Mouse (Mus musculus) forebrain, embryonic 13.5 days (tissue): ENCODE data around the gene Cyth3. TPM values are rescaled to one million over a fixed set of nuclear protein-coding genes. Genes with fewer than 3 reads are reported as not detected.

Source experiments
- ATAC-seq: fragments of 200-750 bp; cut with Nextera tagmentation; 2 replicates; pipeline ENCODE4 v1.8.0; 2017
- H3K27ac ChIP-seq: fragments of 300-500 bp; sonication (generic); 2 replicates; pipeline ENCODE4 v1.5.1; 2015; ENCODE audit warnings: inconsistent platforms, mild to moderate bottlenecking, moderate library complexity
- H3K27me3 ChIP-seq: fragments of 300-500 bp; sonication (generic); 2 replicates; pipeline ENCODE4 v1.6.1; 2015; ENCODE audit warnings: mild to moderate bottlenecking, inconsistent platforms
- H3K36me3 ChIP-seq: fragments of 300-500 bp; sonication (generic); 2 replicates; pipeline ENCODE4 v1.6.1; 2015; ENCODE audit warnings: mild to moderate bottlenecking, inconsistent platforms; ENCODE audit not compliant: poor library complexity, severe bottlenecking
- H3K4me1 ChIP-seq: fragments of 300-500 bp; sonication (generic); 2 replicates; pipeline ENCODE4 v1.6.1; 2015; ENCODE audit warnings: inconsistent platforms
- H3K4me2 ChIP-seq: fragments of 300-500 bp; sonication (generic); 2 replicates; pipeline ENCODE4 v1.6.1; 2015; ENCODE audit warnings: inconsistent platforms, mild to moderate bottlenecking, moderate library complexity
- H3K4me3 ChIP-seq: fragments of 300-500 bp; sonication (generic); 2 replicates; pipeline ENCODE4 v1.5.1; 2015; ENCODE audit warnings: mild to moderate bottlenecking, inconsistent platforms
- H3K9ac ChIP-seq: fragments of 300-500 bp; sonication (generic); 2 replicates; pipeline ENCODE4 v1.6.1; 2015; ENCODE audit warnings: mild to moderate bottlenecking, inconsistent platforms
- H3K9me3 ChIP-seq: fragments of 300-500 bp; sonication (generic); replicated peaks from 2 replicates; pipeline ENCODE4 v1.6.1; 2016; ENCODE audit warnings: inconsistent platforms
- WGBS: fragments of 180-500 bp; shearing (Covaris S2); methylation state at CpG from one replicate; pipeline ENCODE4 v1.1.7; 2015; 5-methylcytosine and 5-hydroxymethylcytosine counted together
- polyA plus RNA-seq: library from polyadenylated mRNA; unstranded; fragments of >200 nt; fragmentation: Nextera tagmentation; extraction: Ambion mirVana; gene quantifications from 2 replicates; pipeline ENCODE4 v1.2.1, GENCODE M21; 2015

The Cyth3 gene
- 24.0 and 26.4 TPM in 2 replicates for polyA plus RNA-seq

DNA sequence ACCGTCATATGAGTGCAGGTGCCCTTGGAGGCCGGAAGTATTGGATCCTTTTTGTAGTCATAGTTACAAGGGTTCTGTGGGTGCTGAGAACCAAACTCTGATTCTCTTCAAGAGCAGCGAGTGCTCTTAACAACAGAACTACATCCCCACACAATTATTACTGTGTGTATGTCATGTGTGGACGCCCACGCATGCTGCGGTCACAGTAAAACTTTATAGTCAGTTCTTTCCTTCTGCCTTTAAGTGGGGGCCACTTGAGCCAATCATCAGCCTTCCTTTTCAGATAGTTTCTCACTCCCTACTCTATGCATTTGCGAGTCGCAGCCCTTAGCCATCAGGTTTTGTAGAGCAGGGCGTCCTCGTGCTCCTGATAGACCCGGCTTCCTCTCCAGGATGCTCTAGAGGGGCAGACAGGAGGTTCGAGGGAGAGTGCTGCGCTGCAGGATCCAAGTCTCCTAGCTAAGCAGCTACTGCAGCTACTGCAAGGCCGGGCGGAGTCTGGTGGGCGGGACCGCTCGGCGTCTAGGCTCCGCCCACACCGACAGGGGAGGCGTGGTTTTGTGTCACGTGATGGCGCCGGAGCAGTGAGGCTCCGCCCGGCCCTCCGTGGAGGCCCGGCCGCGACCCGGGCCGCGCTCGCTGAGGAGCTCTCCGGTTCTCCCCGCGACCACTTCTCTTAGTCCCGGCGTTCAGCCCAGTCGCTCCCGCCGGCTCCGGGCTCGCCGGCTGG, at the start of gene Cyth3:
Gene Cyth3 (plus strand): TSS at position 555 of the 730 bp plus-strand sequence.
- H3K9me3 ChIP-seq = no peaks in the 10 kb centered on the region
- peaks cover 20% of the 10 kb centered on the region for H3K4me1 ChIP-seq
- peak within 1 kb of the TSS; percentile 79 for H3K4me3 ChIP-seq
- H3K27ac ChIP-seq = no peak within 1 kb of the TSS; the same call in 1 of the 2 replicates
- H3K4me2 ChIP-seq = peak within 1 kb of the TSS; percentile 85
- ATAC-seq = peak; percentile 92
- no peaks in the 10 kb centered on the region for H3K36me3 ChIP-seq
- WGBS = 8% methylated on average over 46 of the region's 46 CpGs
- peak within 1 kb of the TSS; percentile 80 for H3K9ac ChIP-seq
- H3K27me3 ChIP-seq = no peaks in the 10 kb centered on the region

- no peak overlapping the region for H3K9ac ChIP-seq
- no peaks in the 10 kb centered on the region for H3K36me3 ChIP-seq
- no peaks in the 10 kb centered on the region for H3K27me3 ChIP-seq
- no peak for ATAC-seq
- no peak overlapping the region for H3K27ac ChIP-seq
- WGBS = 92% methylated on average over 4 of the region's 4 CpGs
- H3K4me2 ChIP-seq = no peak overlapping the region
- H3K4me3 ChIP-seq = no peak overlapping the region
- H3K9me3 ChIP-seq = no peaks in the 10 kb centered on the region
- no peaks in the 10 kb centered on the region for H3K4me1 ChIP-seq
These were observed 49.2 kb upstream of the Cyth3 start for GRCm38 (mm10) chr5:143573067-143573466.

- H3K27ac ChIP-seq = no peak overlapping the region
- 88% methylated on average over 19 of the region's 19 CpGs for WGBS
- no peaks in the 10 kb centered on the region for H3K4me1 ChIP-seq
- H3K36me3 ChIP-seq = no peaks in the 10 kb centered on the region
- no peaks in the 10 kb centered on the region for H3K9me3 ChIP-seq
- no peak for ATAC-seq
- H3K4me2 ChIP-seq = no peak overlapping the region
- no peaks in the 10 kb centered on the region for H3K27me3 ChIP-seq
- no peak overlapping the region for H3K4me3 ChIP-seq
- H3K9ac ChIP-seq = no peak overlapping the region
These were observed 47.7 kb upstream of the Cyth3 start for GRCm38 (mm10) chr5:143574261-143575178.

DNA sequence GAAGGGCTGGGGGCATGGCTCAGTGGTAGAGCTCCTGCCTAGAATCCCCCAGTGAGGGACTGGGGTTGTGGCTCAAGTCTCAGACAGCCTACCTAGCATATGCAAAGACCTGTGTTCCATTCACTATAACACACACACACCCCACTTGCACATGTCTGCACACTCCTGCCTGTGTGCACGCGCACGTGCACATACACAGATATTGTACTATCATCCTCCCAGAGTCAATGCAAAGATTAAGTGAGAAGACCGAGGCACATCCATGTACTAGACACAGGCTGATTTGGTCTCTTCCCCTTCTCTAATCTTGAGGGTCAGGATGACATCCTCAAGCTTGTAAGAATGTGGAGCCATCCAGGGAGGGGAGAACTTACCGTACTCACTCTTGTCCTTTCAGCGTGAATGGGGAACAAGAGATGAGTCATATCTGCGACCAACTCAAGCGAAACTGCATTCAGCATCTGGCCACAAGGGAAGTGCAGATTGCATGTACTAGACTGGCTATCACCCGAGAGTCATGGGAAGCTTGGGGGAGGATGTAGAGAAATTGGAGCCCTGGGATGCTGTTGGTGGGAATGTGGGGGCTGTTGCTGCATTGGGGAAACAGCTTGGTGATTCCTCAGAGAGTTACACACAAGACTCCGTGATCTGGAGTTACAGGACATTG, 42.6 kb upstream of the Cyth3 start:
- Histone ChIP-seq H3K27me3 (no peaks in the 10 kb centered on the region), H3K9me3 (no peaks in the 10 kb centered on the region), H3K4me2 (no peak overlapping the region), H3K36me3 (no peaks in the 10 kb centered on the region), H3K27ac (no peak overlapping the region), H3K4me3 (no peak overlapping the region), H3K4me1 (no peaks in the 10 kb centered on the region), H3K9ac (no peak overlapping the region)
- ATAC-seq = no peak
- 87% methylated on average over 10 of the region's 10 CpGs for WGBS

DNA sequence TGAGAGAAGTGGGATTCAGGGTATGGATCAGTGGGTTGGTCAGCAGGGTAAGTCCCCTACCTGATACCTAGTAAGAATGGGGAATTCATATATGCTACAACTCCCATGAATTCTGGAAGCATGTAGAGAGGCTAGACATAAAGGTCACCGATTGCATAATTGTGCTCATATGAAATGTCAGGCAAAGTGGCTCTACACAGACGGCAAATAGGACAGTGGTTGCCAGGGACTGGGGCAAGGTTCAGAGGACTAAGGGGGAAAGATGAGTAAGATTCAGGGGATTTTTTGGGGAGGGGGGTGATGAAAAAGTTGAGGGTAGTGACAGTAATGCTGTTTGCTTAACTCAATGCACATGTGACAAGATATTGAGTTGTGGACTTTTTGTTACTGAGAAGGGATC, 41.3 kb upstream of the Cyth3 start:
- H3K4me1 ChIP-seq = no peaks in the 10 kb centered on the region
- H3K4me2 ChIP-seq = no peak overlapping the region
- no peaks in the 10 kb centered on the region for H3K36me3 ChIP-seq
- H3K4me3 ChIP-seq = no peak overlapping the region
- no peaks in the 10 kb centered on the region for H3K9me3 ChIP-seq
- no peaks in the 10 kb centered on the region for H3K27me3 ChIP-seq
- WGBS = 96% methylated on average over 2 of the region's 2 CpGs
- H3K9ac ChIP-seq = no peak overlapping the region
- ATAC-seq = no peak
- no peak overlapping the region for H3K27ac ChIP-seq

DNA sequence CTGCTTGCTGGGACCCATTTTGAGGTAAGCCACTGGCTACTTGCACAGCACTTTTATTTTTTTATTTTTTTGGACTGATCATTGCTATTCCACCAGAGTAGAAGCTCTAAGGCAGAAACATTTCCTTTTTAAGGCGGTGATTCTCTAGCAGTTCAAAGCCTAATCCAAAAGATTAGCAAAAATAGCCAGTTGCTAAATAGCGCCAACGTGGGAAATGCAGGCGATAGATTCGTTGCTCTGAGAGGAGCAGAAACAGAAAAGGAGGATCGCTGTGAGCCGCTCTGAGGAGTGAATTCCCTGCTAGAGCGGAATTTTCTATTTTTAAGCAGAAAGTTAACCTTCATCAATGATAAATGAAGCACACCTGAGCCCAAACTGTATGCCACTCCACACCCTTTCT, 40.4 kb upstream of the Cyth3 start:
- Histone ChIP-seq H3K27ac (no peak overlapping the region), H3K27me3 (no peaks in the 10 kb centered on the region), H3K4me1 (no peaks in the 10 kb centered on the region), H3K9me3 (no peaks in the 10 kb centered on the region), H3K4me2 (no peak overlapping the region), H3K4me3 (no peak overlapping the region), H3K36me3 (no peaks in the 10 kb centered on the region), H3K9ac (no peak overlapping the region)
- ATAC-seq = no peak
- WGBS = 88% methylated on average over 8 of the region's 8 CpGs

- WGBS = 94% methylated on average over 10 of the region's 10 CpGs
- Histone ChIP-seq H3K9ac (no peak overlapping the region), H3K9me3 (no peaks in the 10 kb centered on the region), H3K36me3 (no peaks in the 10 kb centered on the region), H3K27me3 (no peaks in the 10 kb centered on the region), H3K4me2 (no peak overlapping the region), H3K4me1 (no peaks in the 10 kb centered on the region), H3K4me3 (no peak overlapping the region), H3K27ac (no peak overlapping the region)
- no peak for ATAC-seq
These were observed 39.2 kb upstream of the Cyth3 start for GRCm38 (mm10) chr5:143583081-143583480.

- H3K9me3 ChIP-seq = no peaks in the 10 kb centered on the region
- H3K4me1 ChIP-seq = peaks cover 9% of the 10 kb centered on the region
- H3K27me3 ChIP-seq = no peaks in the 10 kb centered on the region
- no peak overlapping the region for H3K9ac ChIP-seq
- H3K27ac ChIP-seq = no peak overlapping the region
- H3K4me3 ChIP-seq = no peak overlapping the region
- no peak overlapping the region for H3K4me2 ChIP-seq
- no peaks in the 10 kb centered on the region for H3K36me3 ChIP-seq
- no peak for ATAC-seq
- 88% methylated on average over 5 of the region's 5 CpGs for WGBS
These were observed 37.3 kb upstream of the Cyth3 start for GRCm38 (mm10) chr5:143584982-143585381.

GRCm38 (mm10) chr5:143586386-143586785, 35.9 kb upstream of the Cyth3 start:
- Histone ChIP-seq H3K9me3 (no peaks in the 10 kb centered on the region), H3K9ac (no peak overlapping the region), H3K4me2 (no peak overlapping the region), H3K4me1 (peaks cover 9% of the 10 kb centered on the region), H3K27ac (no peak overlapping the region), H3K36me3 (no peaks in the 10 kb centered on the region), H3K27me3 (no peaks in the 10 kb centered on the region), H3K4me3 (no peak overlapping the region)
- WGBS = 92% methylated on average over 8 of the region's 8 CpGs
- ATAC-seq = no peak

DNA sequence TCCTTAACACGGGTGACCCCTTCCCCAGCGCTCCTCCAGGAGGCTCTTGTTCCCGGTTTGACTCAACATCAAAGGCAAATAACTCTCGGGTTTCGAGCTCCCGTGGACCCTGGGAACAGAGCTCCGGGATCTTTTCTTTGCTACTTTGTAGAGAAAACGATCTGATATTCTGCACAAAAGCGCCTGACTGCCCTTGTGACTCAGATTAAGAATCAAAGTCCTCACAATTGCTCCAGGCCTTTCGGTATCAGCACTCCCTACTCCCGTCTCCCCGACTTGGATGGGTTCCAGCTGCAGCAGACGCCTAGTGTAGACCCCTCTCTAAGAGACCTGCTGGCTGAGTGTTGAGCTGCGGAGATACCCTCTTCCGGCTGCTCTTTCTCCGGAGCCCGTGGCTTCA, 33.1 kb upstream of the Cyth3 start:
- H3K27me3 ChIP-seq = no peaks in the 10 kb centered on the region
- H3K27ac ChIP-seq = no peak overlapping the region
- no peaks in the 10 kb centered on the region for H3K36me3 ChIP-seq
- WGBS = 25% methylated on average over 17 of the region's 17 CpGs
- ATAC-seq = peak; percentile 77
- no peak overlapping the region for H3K4me3 ChIP-seq
- H3K9ac ChIP-seq = no peak overlapping the region
- H3K9me3 ChIP-seq = no peaks in the 10 kb centered on the region
- H3K4me2 ChIP-seq = peak overlapping the region; percentile 12
- H3K4me1 ChIP-seq = peaks cover 9% of the 10 kb centered on the region

DNA sequence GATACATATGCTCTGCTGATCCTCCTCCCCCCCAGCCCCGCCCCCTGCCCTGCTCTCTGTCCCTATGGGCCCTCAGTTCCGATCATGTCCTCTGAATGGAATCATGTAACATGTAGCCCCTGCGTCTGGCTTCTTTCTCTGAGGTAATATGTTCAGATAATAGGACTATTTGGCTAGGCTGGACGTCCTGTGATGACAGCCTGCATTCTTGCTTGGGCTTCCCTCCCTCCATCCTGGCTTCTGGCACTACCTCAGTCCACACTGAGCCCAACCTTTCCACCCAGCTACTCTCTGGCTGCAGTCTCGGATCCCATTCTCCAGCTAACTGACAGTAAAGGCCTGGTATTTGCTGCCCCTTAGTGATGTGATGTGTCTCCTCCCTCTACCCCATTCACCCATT, 29.3 kb upstream of the Cyth3 start:
- ATAC-seq = no peak
- 72% methylated on average over 5 of the region's 5 CpGs for WGBS
- no peaks in the 10 kb centered on the region for H3K27me3 ChIP-seq
- peaks cover 9% of the 10 kb centered on the region for H3K4me1 ChIP-seq
- no peak overlapping the region for H3K27ac ChIP-seq
- H3K36me3 ChIP-seq = no peaks in the 10 kb centered on the region
- no peak overlapping the region for H3K4me2 ChIP-seq
- no peak overlapping the region for H3K4me3 ChIP-seq
- no peak overlapping the region for H3K9ac ChIP-seq
- H3K9me3 ChIP-seq = no peaks in the 10 kb centered on the region; the same call in 1 of the 2 replicates
